Mouse (Mus musculus) brain, embryonic 14.5 days (tissue): ENCODE results near the gene Sept7.

Experiments
- CTCF ChIP-seq: fragments of 200-500 bp; IDR thresholded peaks from 2 replicates; pipeline ENCODE4 v1.5.1; 2012; ENCODE audit warnings: inconsistent platforms, mild to moderate bottlenecking, moderate library complexity, borderline replicate concordance; ENCODE audit not compliant: insufficient read depth, insufficient read length; ENCODE audit errors: extremely low read depth
- POLR2A ChIP-seq: fragments of 200-500 bp; IDR thresholded peaks from 2 replicates; pipeline ENCODE4 v1.6.1; 2012; ENCODE audit warnings: mild to moderate bottlenecking, inconsistent platforms, borderline replicate concordance; ENCODE audit not compliant: poor library complexity, insufficient read depth, insufficient read length, severe bottlenecking; ENCODE audit errors: extremely low read depth

- TF ChIP-seq CTCF, result no peak
- TF ChIP-seq POLR2A, result peak; percentile 49; the same call in 1 of the 2 replicates
Measured at GRCm38 (mm10) chr9:25251611-25252282, 492 bp upstream of the Sept7 start.
